Mouse (Mus musculus) ES-Bruce4 (cell line): Measurements from ENCODE around the gene Ankrd6.

Source experiments
- CTCF ChIP-seq: IDR thresholded peaks from one replicate; pipeline ENCODE4 v1.8.1; 2011; ENCODE audit warnings: low read depth, low read length
- EP300 ChIP-seq: IDR thresholded peaks from 2 replicates; pipeline ENCODE4 v1.6.1; 2011; ENCODE audit warnings: low read depth, low read length; ENCODE audit not compliant: insufficient read depth
- POLR2A ChIP-seq: IDR thresholded peaks from one replicate; pipeline ENCODE4 v1.8.1; 2011; ENCODE audit warnings: low read length; ENCODE audit not compliant: insufficient read depth

DNA sequence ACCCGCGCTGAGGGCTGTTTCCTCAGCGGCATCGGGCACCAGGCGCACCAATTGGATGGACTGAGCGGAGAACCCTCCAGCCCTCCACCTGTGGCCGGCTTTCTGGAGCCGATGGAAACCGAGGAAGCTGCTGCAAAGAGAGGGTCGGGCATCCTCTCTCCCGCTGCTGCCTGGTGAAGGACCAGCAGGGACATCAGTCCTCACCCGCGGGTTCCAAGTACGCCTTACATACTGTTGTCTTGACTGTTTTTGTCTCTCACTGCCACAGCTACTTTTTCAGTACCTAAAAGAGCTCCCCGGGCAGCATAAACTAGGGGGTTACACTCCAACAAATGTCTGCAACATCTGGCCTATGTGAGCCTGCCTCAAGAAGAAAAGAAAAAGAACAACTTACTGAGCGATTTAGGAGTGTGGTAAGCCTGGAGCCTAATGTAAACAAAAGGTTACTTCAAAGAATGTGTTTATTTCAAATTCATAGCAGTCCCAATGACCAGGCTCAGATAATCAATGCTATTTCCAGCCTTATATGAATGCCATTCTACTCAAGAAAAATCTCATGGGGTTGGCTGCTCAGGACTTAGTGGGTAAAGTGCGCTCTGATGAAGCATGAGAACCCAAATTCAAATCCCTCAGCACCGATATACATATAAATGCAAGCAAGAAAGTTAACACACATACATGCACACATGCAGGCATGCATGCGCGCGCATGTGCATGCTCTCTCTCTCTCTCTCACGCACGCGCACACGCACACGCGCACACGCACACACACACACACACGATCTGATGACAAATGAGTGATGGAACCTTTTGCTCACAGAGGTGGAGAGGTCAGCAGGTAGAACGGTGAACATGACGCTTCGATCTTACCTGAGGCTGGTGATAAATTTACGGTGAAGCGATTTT, 647 bp upstream of the Ankrd6 start:
- no peak for TF ChIP-seq CTCF
- no peak for TF ChIP-seq POLR2A
- TF ChIP-seq EP300: no peak
